Mouse (Mus musculus) CH12.LX (cell line): ENCODE measurements at regions not wholly inside any gene's neighbourhood (a gene's known extent, or its start where the extent isn't known, plus 50 kb on each side); places are given as distances from the start of the nearest gene placed in this dataset.

ENCODE experiments used
- DNase-seq: peaks from one replicate; pipeline ENCODE4 v3.0.0-alpha.2; 2013; ENCODE audit errors: extremely low read depth
- H3K27ac ChIP-seq: 2 replicates; pipeline ENCODE4 v1.5.1; 2012; ENCODE audit warnings: low read depth, mild to moderate bottlenecking, control low read depth, moderate library complexity; ENCODE audit not compliant: insufficient read depth
- H3K27me3 ChIP-seq: replicated peaks from 2 replicates; pipeline ENCODE3; 2012; ENCODE audit warnings: inconsistent platforms
- H3K36me3 ChIP-seq, 2 experiments: replicated peaks in 1 of 2; 2 replicates each; pipeline versions ENCODE3 to v1.6.1; 2012; ENCODE audit warnings: inconsistent platforms in 1 of 2, low read length in 1 of 2, mild to moderate bottlenecking in 1 of 2, mixed read lengths in 1 of 2, moderate library complexity in 1 of 2; ENCODE audit not compliant: control insufficient read depth in 1 of 2, insufficient read depth in 1 of 2
- H3K4me1 ChIP-seq, 2 experiments: 2 replicates each; pipeline ENCODE4 v1.6.1; 2012; ENCODE audit warnings: inconsistent platforms in 1 of 2, moderate library complexity in 1 of 2; ENCODE audit not compliant: insufficient read depth in 2 of 2, control insufficient read depth in 1 of 2
- H3K4me2 ChIP-seq: 2 replicates; pipeline ENCODE4 v1.6.1; 2012; ENCODE audit warnings: low read depth, mild to moderate bottlenecking, control low read depth; ENCODE audit not compliant: poor library complexity, insufficient read depth, severe bottlenecking
- H3K4me3 ChIP-seq, 3 experiments: fragments of 150-350 bp in 1 of 3; sonication (generic) in 1 of 3; replicated peaks in 1 of 3; 2 replicates each; pipeline versions ENCODE3 to v1.5.1; 2011 to 2012; ENCODE audit warnings: low read depth in 2 of 3, low read length in 2 of 3, mild to moderate bottlenecking in 2 of 3, moderate library complexity in 2 of 3, control low read depth in 1 of 3, improper control_type of control experiment in 1 of 3, inconsistent platforms in 1 of 3, mixed read lengths in 1 of 3; ENCODE audit not compliant: poor library complexity in 1 of 3
- H3K79me2 ChIP-seq: replicated peaks from 2 replicates; pipeline ENCODE4 v1.6.1; 2012; ENCODE audit warnings: mild to moderate bottlenecking, moderate library complexity; ENCODE audit not compliant: control insufficient read depth, poor library complexity, insufficient read depth, severe bottlenecking; ENCODE audit errors: extremely low read depth
- H3K9ac ChIP-seq: 2 replicates; pipeline ENCODE4 v1.6.1; 2012; ENCODE audit warnings: low read depth, mild to moderate bottlenecking, control low read depth, moderate library complexity; ENCODE audit not compliant: insufficient read depth
- H3K9me3 ChIP-seq: replicated peaks from 2 replicates; pipeline ENCODE3; 2012; ENCODE audit warnings: low read length, inconsistent platforms, mixed read lengths
- CHD1 ChIP-seq: IDR thresholded peaks from 2 replicates; pipeline ENCODE4 v1.6.1; 2012; ENCODE audit warnings: low read depth, low read length, improper control_type of control experiment, inconsistent platforms
- CHD2 ChIP-seq: IDR thresholded peaks from 2 replicates; pipeline ENCODE4 v1.6.1; 2011; ENCODE audit warnings: low read length, improper control_type of control experiment
- CTCF ChIP-seq, 2 experiments: IDR thresholded peaks in 1 of 2; conservative IDR thresholded peaks in 1 of 2; 2 replicates each; pipeline ENCODE4 v1.5.1; 2011 to 2012; ENCODE audit warnings: low read depth in 2 of 2, low read length in 2 of 2, improper control_type of control experiment in 1 of 2, inconsistent platforms in 1 of 2, mild to moderate bottlenecking in 1 of 2, moderate library complexity in 1 of 2
- ELF1 ChIP-seq: IDR thresholded peaks from 2 replicates; pipeline ENCODE4 v1.6.1; 2014; ENCODE audit warnings: low read depth, mild to moderate bottlenecking, inconsistent platforms, low read length, improper control_type of control experiment
- ETS1 ChIP-seq: conservative IDR thresholded peaks from 2 replicates; pipeline ENCODE4 v1.6.1; 2012; ENCODE audit warnings: low read depth, mild to moderate bottlenecking, inconsistent platforms, low read length, improper control_type of control experiment, moderate library complexity
- GABPA ChIP-seq: IDR thresholded peaks from 2 replicates; pipeline ENCODE4 v1.6.1; 2012; ENCODE audit warnings: low read depth, low read length, improper control_type of control experiment, inconsistent platforms; ENCODE audit not compliant: insufficient replicate concordance
- HCFC1 ChIP-seq: IDR thresholded peaks from 2 replicates; pipeline ENCODE4 v1.6.1; 2012; ENCODE audit warnings: low read depth, mild to moderate bottlenecking, inconsistent platforms, low read length, improper control_type of control experiment
- JUN ChIP-seq: IDR thresholded peaks from 2 replicates; pipeline ENCODE4 v1.6.1; 2011; ENCODE audit warnings: low read depth, mild to moderate bottlenecking, low read length, improper control_type of control experiment, moderate library complexity; ENCODE audit not compliant: insufficient read depth
- JUND ChIP-seq: conservative IDR thresholded peaks from 2 replicates; pipeline ENCODE4 v1.6.1; 2011; ENCODE audit warnings: low read depth, low read length, improper control_type of control experiment
- MAFK ChIP-seq: IDR thresholded peaks from 2 replicates; pipeline ENCODE4 v1.6.1; 2011; ENCODE audit warnings: low read length, improper control_type of control experiment; ENCODE audit not compliant: insufficient replicate concordance
- MEF2A ChIP-seq: IDR thresholded peaks from 2 replicates; pipeline ENCODE4 v1.6.1; 2014; ENCODE audit warnings: low read depth, mild to moderate bottlenecking, inconsistent platforms, low read length, improper control_type of control experiment, borderline replicate concordance
- MYC ChIP-seq: IDR thresholded peaks from 2 replicates; pipeline ENCODE4 v1.6.1; 2011; ENCODE audit warnings: low read depth, mild to moderate bottlenecking, improper control_type of control experiment, low read length
- PAX5 ChIP-seq: IDR thresholded peaks from 2 replicates; pipeline ENCODE4 v1.6.1; 2012; ENCODE audit warnings: low read length, inconsistent platforms, mixed read lengths
- POLR2AphosphoS2 ChIP-seq: IDR thresholded peaks from 2 replicates; pipeline ENCODE4 v1.6.1; 2011; ENCODE audit warnings: low read depth, low read length, improper control_type of control experiment
- RAD21 ChIP-seq: IDR thresholded peaks from 2 replicates; pipeline ENCODE4 v1.6.1; 2011; ENCODE audit warnings: low read depth, mild to moderate bottlenecking, low read length, improper control_type of control experiment, moderate library complexity
- RCOR1 ChIP-seq: conservative IDR thresholded peaks from 2 replicates; pipeline ENCODE4 v1.6.1; 2012; ENCODE audit warnings: low read depth, mild to moderate bottlenecking, inconsistent platforms, low read length, improper control_type of control experiment
- SIN3A ChIP-seq: IDR thresholded peaks from 2 replicates; pipeline ENCODE4 v1.6.1; 2012; ENCODE audit warnings: low read length, improper control_type of control experiment, inconsistent platforms
- SMC3 ChIP-seq: IDR thresholded peaks from 2 replicates; pipeline ENCODE4 v1.6.1; 2011; ENCODE audit warnings: low read depth, low read length, improper control_type of control experiment
- TBP ChIP-seq: conservative IDR thresholded peaks from 2 replicates; pipeline ENCODE4 v1.6.1; 2011; ENCODE audit warnings: low read depth, low read length, improper control_type of control experiment
- UBTF ChIP-seq: IDR thresholded peaks from 2 replicates; pipeline ENCODE4 v1.6.1; 2012; ENCODE audit warnings: low read depth, mild to moderate bottlenecking, inconsistent platforms, low read length, improper control_type of control experiment, moderate library complexity
- USF1 ChIP-seq: IDR thresholded peaks from 2 replicates; pipeline ENCODE4 v1.6.1; 2014; ENCODE audit warnings: low read depth, mild to moderate bottlenecking, inconsistent platforms, low read length, improper control_type of control experiment
- ZC3H11A ChIP-seq: IDR thresholded peaks from 2 replicates; pipeline ENCODE4 v1.6.1; 2012; ENCODE audit warnings: low read depth, mild to moderate bottlenecking, inconsistent platforms, low read length, improper control_type of control experiment
- ZMIZ1 ChIP-seq: IDR thresholded peaks from 2 replicates; pipeline ENCODE4 v1.6.1; 2012; ENCODE audit warnings: low read depth, mild to moderate bottlenecking, inconsistent platforms, low read length, improper control_type of control experiment
- dilution Hi-C: fragments of 300-500 bp; cut with MboI; formaldehyde crosslinking; loops from 2 replicates; pipeline ENCODE4 v1.14.3; 2020; ENCODE audit warnings: low sequenced_read_pairs; ENCODE audit not compliant: extremely low pct_unique_long_range_greater_than_20kb, extremely low pct_ligation_motif_present
- in situ Hi-C: fragments of 300-500 bp; cut with MboI; formaldehyde crosslinking; loops from 3 replicates; pipeline ENCODE4 v1.14.3; 2019; ENCODE audit warnings: low sequenced_read_pairs, low pct_ligation_motif_present, low pct_unique_long_range_greater_than_20kb, mixed read lengths

DNA sequence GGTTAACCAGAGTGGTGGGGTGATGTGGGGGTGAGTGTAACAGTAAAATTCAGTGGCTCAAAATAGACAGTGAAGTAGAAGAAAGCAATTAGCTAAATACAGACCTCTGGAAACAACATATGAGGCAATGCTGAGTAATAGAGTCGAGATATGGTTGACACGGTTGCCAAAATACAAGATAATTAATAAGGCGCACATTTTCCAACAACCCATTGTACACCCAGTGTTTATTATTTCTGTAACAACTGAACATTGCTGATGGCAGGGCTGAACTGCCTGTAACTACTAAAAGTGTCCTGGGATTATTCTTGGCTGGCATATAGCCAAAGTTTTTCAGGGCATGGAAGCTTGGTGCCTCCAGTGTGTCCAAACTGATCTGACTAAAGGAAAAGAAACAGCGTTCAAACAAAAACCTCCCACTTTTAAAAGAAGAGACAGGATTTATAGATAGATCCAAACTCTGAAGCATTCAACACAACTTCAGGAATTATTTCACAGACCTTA is 174.1 kb downstream of the Trmt11 start:
- dilution Hi-C loops, result no loop called here
- H3K4me1 ChIP-seq, result no peaks in the 10 kb centered on the region
- H3K27me3 ChIP-seq, result no peaks in the 10 kb centered on the region
- TF ChIP-seq CHD1, result no peak
- TF ChIP-seq MYC, result no peak
- H3K36me3 ChIP-seq, result no peaks in the 10 kb centered on the region
- H3K79me2 ChIP-seq, result no peaks in the 10 kb centered on the region
- no peak overlapping the region for H3K4me2 ChIP-seq
- H3K9ac ChIP-seq, result no peak overlapping the region
- no peak for DNase-seq
- H3K9me3 ChIP-seq, result no peaks in the 10 kb centered on the region
- no peak overlapping the region for H3K4me3 ChIP-seq
- in situ Hi-C loops, result no loop called here
- H3K27ac ChIP-seq, result no peak overlapping the region

DNA sequence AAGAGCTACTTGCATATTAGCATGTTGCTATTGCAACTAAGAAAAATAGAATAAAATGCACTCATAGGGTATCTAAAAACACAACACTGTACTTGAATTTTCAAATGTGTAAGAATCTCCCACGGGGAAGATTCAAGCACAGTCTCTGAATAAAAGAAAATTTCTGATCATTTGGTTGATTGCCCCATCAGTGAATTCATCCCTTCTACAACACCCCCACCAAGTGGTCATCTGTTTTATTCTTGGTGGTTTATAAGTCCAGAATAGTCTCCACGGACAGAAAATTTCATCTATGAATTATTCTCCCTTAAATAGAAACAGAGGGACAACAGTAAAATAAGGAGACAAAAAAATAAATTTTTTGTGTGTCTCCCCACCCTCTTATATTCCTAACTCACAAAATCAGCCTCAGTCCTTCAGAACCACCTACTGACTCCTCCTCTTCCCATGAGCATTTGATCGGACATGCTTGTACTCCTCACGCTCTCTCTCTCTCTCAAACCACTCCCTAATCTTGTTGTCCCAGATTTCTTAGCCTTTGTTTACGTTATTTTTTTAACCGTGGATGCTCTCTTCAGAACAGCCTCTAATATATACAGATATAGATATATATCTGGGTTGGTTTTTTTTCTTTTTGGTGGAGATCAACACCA is 181.0 kb downstream of the Trmt11 start:
- H3K27ac ChIP-seq, result no peak overlapping the region

DNA sequence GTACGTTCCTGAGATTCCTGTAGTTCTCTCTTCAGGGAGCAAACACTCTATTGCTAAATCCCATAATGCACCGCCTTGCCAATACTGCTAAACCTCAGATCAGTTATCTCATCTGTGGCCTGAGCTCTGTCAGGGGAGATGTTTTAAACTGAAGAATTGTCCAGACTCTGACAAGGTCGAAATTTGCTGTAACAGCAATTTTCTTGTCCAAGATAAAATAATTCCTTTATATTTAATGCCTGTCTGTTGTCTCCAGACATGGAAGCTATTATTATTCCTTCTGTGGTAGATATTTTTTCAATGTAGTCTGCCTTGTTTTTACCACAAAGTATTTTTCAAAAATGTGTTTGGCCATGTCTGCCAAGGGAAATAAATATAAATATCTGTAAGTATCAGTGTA is 184.2 kb downstream of the Trmt11 start:
- no peaks in the 10 kb centered on the region for H3K9me3 ChIP-seq
- H3K4me2 ChIP-seq, result no peak overlapping the region
- dilution Hi-C loops, result no loop called here
- no peaks in the 10 kb centered on the region for H3K36me3 ChIP-seq
- H3K79me2 ChIP-seq, result no peaks in the 10 kb centered on the region
- no peak overlapping the region for H3K4me3 ChIP-seq
- no peak for DNase-seq
- no peak overlapping the region for H3K27ac ChIP-seq
- no peaks in the 10 kb centered on the region for H3K4me1 ChIP-seq
- no peak overlapping the region for H3K9ac ChIP-seq
- in situ Hi-C loops, result no loop called here
- no peaks in the 10 kb centered on the region for H3K27me3 ChIP-seq
- 0 out of 2 replicates have a peak, but pooled peaks have one; percentile 20 for TF ChIP-seq MAFK
- no peak for TF ChIP-seq USF1

More for the DNA sequence above, 181.0 kb downstream of the Trmt11 start:
- dilution Hi-C loops (no loop called here), in situ Hi-C loops (no loop called here)
- DNase-seq, result peak; percentile 4
- Histone ChIP-seq H3K4me2 (no peak overlapping the region), H3K4me1 (no peaks in the 10 kb centered on the region), H3K79me2 (no peaks in the 10 kb centered on the region), H3K9me3 (no peaks in the 10 kb centered on the region), H3K4me3 (no peak overlapping the region), H3K27me3 (no peaks in the 10 kb centered on the region), H3K36me3 (no peaks in the 10 kb centered on the region), H3K9ac (no peak overlapping the region)
- no peak for TF ChIP-seq CHD1
- no peak for TF ChIP-seq CHD2
- no peak for TF ChIP-seq MEF2A
- no peak for TF ChIP-seq MAFK
- no peak for TF ChIP-seq JUND
- TF ChIP-seq UBTF, result no peak
- peak in 1 of 2 experiments; percentile 53; a peak in 2 of 4 replicates for TF ChIP-seq CTCF (conservative IDR thresholded peaks at IDR 0.05 in 1 of 2, IDR thresholded peaks at IDR 0.05 in 1 of 2; ENCODE audit: low read depth in 2 of 2, low read length in 2 of 2)
- TF ChIP-seq GABPA, result no peak
- no peak for TF ChIP-seq POLR2AphosphoS2
- no peak for TF ChIP-seq ZC3H11A
- peak; percentile 65 for TF ChIP-seq RAD21
- TF ChIP-seq SIN3A, result no peak
- TF ChIP-seq ELF1, result no peak
- TF ChIP-seq HCFC1, result no peak
- no peak for TF ChIP-seq PAX5
- TF ChIP-seq ETS1, result no peak
- TF ChIP-seq ZMIZ1, result no peak
- TF ChIP-seq JUN, result no peak
- TF ChIP-seq TBP, result no peak
- peak; percentile 34 for TF ChIP-seq SMC3
- no peak for TF ChIP-seq RCOR1
